In the genomic region with DNA sequence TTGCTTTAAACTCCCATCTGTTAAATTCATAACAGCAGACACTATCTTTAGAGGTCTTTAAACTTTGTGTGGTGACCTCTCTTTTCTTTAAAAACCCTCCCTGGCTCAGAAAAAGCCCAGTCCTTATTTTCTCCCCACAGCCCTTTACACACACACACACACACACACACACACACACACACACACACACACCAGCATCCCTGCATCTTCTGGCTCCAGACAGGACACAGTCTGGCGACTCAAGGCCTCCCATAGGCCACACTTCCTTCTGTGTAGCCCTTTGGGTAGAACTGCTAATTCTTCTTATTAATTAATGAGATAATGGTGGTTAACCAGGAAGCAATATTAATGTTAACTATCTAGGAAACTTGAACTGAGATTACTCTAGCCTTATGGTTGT, we compare ENCODE assay signal across 15 mouse cellular contexts.
DNase-seq lines count a peak whose midpoint lies in the region; ATAC-seq and TF ChIP-seq lines count a peak whose summit lies in the region.
"Had no signal": no experiment of that assay in that cellular context is flagged by ENCODE, and none has a peak within 500 bp of the region (broad histone marks: within the 10 kb centered on the region; RNA-seq: fewer than 3 reads in every experiment).

No protein-coding gene starts in this region.

- H3K4me2 ChIP-seq in forebrain, embryonic 15.5 days (replicated peaks): peak overlapping the region; percentile 48
- peak overlapping the region; percentile 77 for H3K4me2 ChIP-seq in neural tube, embryonic 13.5 days
- H3K4me2 ChIP-seq: heart, embryonic 11.5 days had no signal

- no peaks in the 10 kb centered on the region for H3K36me3 ChIP-seq in forebrain, embryonic 15.5 days
- H3K36me3 ChIP-seq in neural tube, embryonic 13.5 days: peaks cover 14% of the 10 kb centered on the region; the same call in 1 of the 2 replicates

- intact Hi-C loops in gastrocnemius, adult 2 months (cut with DNase I): no loop called here

- H3K9me3 ChIP-seq in forebrain, embryonic 15.5 days: no peaks in the 10 kb centered on the region
- no peaks in the 10 kb centered on the region for H3K9me3 ChIP-seq in neural tube, embryonic 13.5 days

- H3K9ac ChIP-seq in forebrain, embryonic 15.5 days (replicated peaks): peak overlapping the region; percentile 43
- peak overlapping the region; percentile 50 for H3K9ac ChIP-seq in neural tube, embryonic 13.5 days

- no peaks in the 10 kb centered on the region for H3K27me3 ChIP-seq in forebrain, embryonic 15.5 days
- no peaks in the 10 kb centered on the region for H3K27me3 ChIP-seq in neural tube, embryonic 13.5 days

- H3K4me1 ChIP-seq in forebrain, embryonic 15.5 days: peaks cover 47% of the 10 kb centered on the region
- peaks cover 73% of the 10 kb centered on the region for H3K4me1 ChIP-seq in neural tube, embryonic 13.5 days (replicated peaks)

- peak overlapping the region; percentile 53 for H3K27ac ChIP-seq in gastrocnemius, adult 2 months
- H3K27ac ChIP-seq in layer of hippocampus, adult 2 months: peak overlapping the region; percentile 98
- H3K27ac ChIP-seq in forebrain, embryonic 15.5 days (replicated peaks): peak overlapping the region; percentile 93
- H3K27ac ChIP-seq in neural tube, embryonic 13.5 days (replicated peaks): peak overlapping the region; percentile 82
- H3K27ac ChIP-seq: stomach, postnatal 0 days had no signal

- no peak for DNase-seq in gastrocnemius, adult 2 months
- DNase-seq in gastrocnemius, postnatal 10 days: no peak
- DNase-seq in layer of hippocampus, adult 2 months (ENCODE audit: low spot score in 2 of 2): no peak
- DNase-seq in layer of hippocampus, adult 11-12 months (ENCODE audit: low spot score): no peak
- DNase-seq in kidney, postnatal 4 days: no peak
- DNase-seq: B cell, adult 2 months; cerebellum, adult 9-10 months; gastrocnemius, postnatal 14 days; liver; lung, postnatal 14 days; thymus, postnatal 36 days had no signal

- no peak overlapping the region for H3K4me3 ChIP-seq in gastrocnemius, adult 2 months
- H3K4me3 ChIP-seq in layer of hippocampus, adult 2 months: peak overlapping the region; percentile 13; the same call in 1 of the 2 replicates
- H3K4me3 ChIP-seq in forebrain, embryonic 15.5 days: peak overlapping the region; percentile 75
- 0 out of 2 replicates have a peak overlapping the region, but pooled peaks have one; percentile 16 for H3K4me3 ChIP-seq in neural tube, embryonic 13.5 days

- 35% methylated on average over 1 of the region's 1 CpGs for WGBS in forebrain, embryonic 15.5 days
- 48% methylated on average over 1 of the region's 1 CpGs for WGBS in neural tube, embryonic 13.5 days

- no peak for ATAC-seq in forebrain, embryonic 15.5 days (replicated peaks)
- ATAC-seq in neural tube, embryonic 13.5 days (ENCODE audit: low read depth): no peak

- TF ChIP-seq CTCF in gastrocnemius, adult 2 months (IDR thresholded peaks at IDR 0.05): no peak
- no peak for TF ChIP-seq CTCF in layer of hippocampus, adult 2 months (conservative IDR thresholded peaks at IDR 0.05)
